Mouse (Mus musculus) lung, postnatal 0 days (tissue): ENCODE data around the gene Mob3b. TPM values are rescaled to one million over a fixed set of nuclear protein-coding genes. Genes with fewer than 3 reads are reported as not detected.
A peak's percentile ranks its signal among the peaks of the same experiment; 100 is the strongest.

ENCODE experiments used
- ATAC-seq: fragments of 200-750 bp; cut with Nextera tagmentation; 2 replicates; pipeline ENCODE4 v1.8.0; 2017; ENCODE audit warnings: moderate library complexity
- DNase-seq: peaks from one replicate; pipeline ENCODE4 v3.0.0-alpha.2; 2016; ENCODE audit warnings: low spot score
- H3K27ac ChIP-seq: fragments of 300-500 bp; sonication (generic); 2 replicates; pipeline ENCODE4 v1.5.1; 2014; ENCODE audit warnings: antibody characterized with exemption, mild to moderate bottlenecking, low read length, mixed read lengths
- H3K27me3 ChIP-seq: fragments of 300-500 bp; sonication (generic); replicated peaks from 2 replicates; pipeline ENCODE4 v1.6.1; 2014; ENCODE audit warnings: low read length, mixed read lengths; ENCODE audit not compliant: insufficient read depth
- H3K36me3 ChIP-seq: fragments of 300-500 bp; sonication (generic); 2 replicates; pipeline ENCODE4 v1.6.1; 2014; ENCODE audit warnings: low read length, mixed read lengths; ENCODE audit not compliant: insufficient read depth
- H3K4me1 ChIP-seq: fragments of 300-500 bp; sonication (generic); 2 replicates; pipeline ENCODE4 v1.6.1; 2014; ENCODE audit warnings: antibody characterized with exemption, low read depth, low read length, mixed read lengths; ENCODE audit not compliant: insufficient read depth
- H3K4me2 ChIP-seq: fragments of 300-500 bp; sonication (generic); replicated peaks from 2 replicates; pipeline ENCODE4 v1.6.1; 2014; ENCODE audit warnings: low read depth, mild to moderate bottlenecking, low read length, moderate library complexity, mixed read lengths
- H3K4me3 ChIP-seq: fragments of 300-500 bp; sonication (generic); 2 replicates; pipeline ENCODE4 v1.5.1; 2014; ENCODE audit warnings: low read depth, low read length
- H3K9ac ChIP-seq: fragments of 300-500 bp; sonication (generic); replicated peaks from 2 replicates; pipeline ENCODE4 v1.6.1; 2014; ENCODE audit warnings: low read depth, mild to moderate bottlenecking
- H3K9me3 ChIP-seq: fragments of 300-500 bp; sonication (generic); 2 replicates; pipeline ENCODE4 v1.6.1; 2016; ENCODE audit warnings: low read length, mixed read lengths
- CTCF ChIP-seq: IDR thresholded peaks from 2 replicates; pipeline ENCODE4 v1.5.1; 2016; ENCODE audit warnings: antibody characterized with exemption, mild to moderate bottlenecking
- EP300 ChIP-seq: IDR thresholded peaks from 2 replicates; pipeline ENCODE4 v1.6.1; 2016; ENCODE audit warnings: antibody characterized with exemption, mild to moderate bottlenecking, control low read depth
- WGBS: fragments of 180-500 bp; shearing (Covaris S2); extraction: QIAGEN DNeasy Blood & Tissue Kit; methylation state at CpG from one replicate; pipeline ENCODE4 v1.1.7; 2014; 5-methylcytosine and 5-hydroxymethylcytosine counted together
- polyA plus RNA-seq: library from polyadenylated mRNA; unstranded; fragments of >200 nt; fragmentation: Nextera tagmentation; extraction: Ambion mirVana; gene quantifications from 2 replicates; pipeline ENCODE4 v1.2.1, GENCODE M21; 2015

Mob3b gene
- polyA plus RNA-seq, 1 experiment from 2014 or later: 14.7 TPM

GRCm38 (mm10) chr4:35167855-35168254 lies 10.6 kb upstream of the Mob3b start:
- 73% methylated on average over 5 of the region's 5 CpGs for WGBS
- no peak for TF ChIP-seq CTCF
- Histone ChIP-seq H3K36me3 (no peaks in the 10 kb centered on the region), H3K4me3 (no peak overlapping the region), H3K4me2 (no peak overlapping the region), H3K4me1 (peaks cover 9% of the 10 kb centered on the region; the same call in 1 of the 2 replicates), H3K27ac (no peak overlapping the region), H3K9me3 (no peaks in the 10 kb centered on the region), H3K9ac (no peak overlapping the region), H3K27me3 (no peaks in the 10 kb centered on the region)
- ATAC-seq (no peak), DNase-seq (no peak)

- H3K27me3 ChIP-seq: no peaks in the 10 kb centered on the region
- H3K36me3 ChIP-seq: no peaks in the 10 kb centered on the region
- no peaks in the 10 kb centered on the region for H3K9me3 ChIP-seq
- WGBS: 56% methylated on average over 3 of the region's 3 CpGs
- no peak overlapping the region for H3K4me2 ChIP-seq
- TF ChIP-seq EP300 (0 out of 2 replicates have a peak, but pooled peaks have one; percentile 25), CTCF (no peak)
- peaks cover 9% of the 10 kb centered on the region; the same call in 1 of the 2 replicates for H3K4me1 ChIP-seq
- peak; percentile 65 for ATAC-seq
- peak overlapping the region; percentile 70; the same call in 1 of the 2 replicates for H3K27ac ChIP-seq
- H3K9ac ChIP-seq: no peak overlapping the region
- H3K4me3 ChIP-seq: no peak overlapping the region
- peak; percentile 71 for DNase-seq
These were observed 8.7 kb upstream of the Mob3b start for GRCm38 (mm10) chr4:35165947-35166346.

GRCm38 (mm10) chr4:35165275-35165674 lies 8.0 kb upstream of the Mob3b start:
- Histone ChIP-seq H3K36me3 (no peaks in the 10 kb centered on the region), H3K4me1 (peaks cover 8% of the 10 kb centered on the region; the same call in 1 of the 2 replicates), H3K27me3 (no peaks in the 10 kb centered on the region), H3K4me3 (no peak overlapping the region), H3K27ac (peak overlapping the region; percentile 70), H3K9me3 (no peaks in the 10 kb centered on the region), H3K9ac (no peak overlapping the region), H3K4me2 (no peak overlapping the region)
- TF ChIP-seq CTCF (no peak), EP300 (peak; percentile 88)
- WGBS: 45% methylated on average over 2 of the region's 2 CpGs
- ATAC-seq (peak; percentile 90), DNase-seq (peak; percentile 92)

- no peaks in the 10 kb centered on the region for H3K27me3 ChIP-seq
- no peaks in the 10 kb centered on the region for H3K9me3 ChIP-seq
- H3K36me3 ChIP-seq: no peaks in the 10 kb centered on the region
- no peak overlapping the region for H3K9ac ChIP-seq
- no peak for DNase-seq
- H3K4me3 ChIP-seq: no peak overlapping the region
- WGBS: 58% methylated on average over 11 of the region's 11 CpGs
- no peaks in the 10 kb centered on the region for H3K4me1 ChIP-seq
- no peak for ATAC-seq
- H3K4me2 ChIP-seq: no peak overlapping the region
- no peak overlapping the region for H3K27ac ChIP-seq
- no peak for TF ChIP-seq CTCF
- TF ChIP-seq EP300: no peak
These were observed 531 bp upstream of the Mob3b start for GRCm38 (mm10) chr4:35157815-35158214.

GRCm38 (mm10) chr4:35156149-35156611 lies 1.1 kb downstream of the Mob3b start:
- no peaks in the 10 kb centered on the region for H3K9me3 ChIP-seq
- ATAC-seq (peak; percentile 55), DNase-seq (peak; percentile 65)
- H3K36me3 ChIP-seq: no peaks in the 10 kb centered on the region
- TF ChIP-seq EP300: no peak
- TF ChIP-seq CTCF: no peak
- peak overlapping the region; percentile 64 for H3K4me3 ChIP-seq
- peak overlapping the region; percentile 54 for H3K27ac ChIP-seq
- 0% methylated on average over 26 of the region's 26 CpGs for whole genome bisulfite sequencing
- peak overlapping the region; percentile 41 for H3K9ac ChIP-seq
- H3K4me2 ChIP-seq: peak overlapping the region; percentile 85
- H3K27me3 ChIP-seq: no peaks in the 10 kb centered on the region
- no peaks in the 10 kb centered on the region for H3K4me1 ChIP-seq

GRCm38 (mm10) chr4:35155132-35155922 lies 2.0 kb downstream of the Mob3b start:
- TF ChIP-seq EP300: no peak
- TF ChIP-seq CTCF: peak; percentile 61
- Histone ChIP-seq H3K4me3 (peak overlapping the region; percentile 64), H3K27ac (peak overlapping the region; percentile 54), H3K4me1 (no peaks in the 10 kb centered on the region), H3K9ac (peak overlapping the region; percentile 41), H3K36me3 (no peaks in the 10 kb centered on the region), H3K9me3 (no peaks in the 10 kb centered on the region), H3K27me3 (no peaks in the 10 kb centered on the region), H3K4me2 (peak overlapping the region; percentile 85)
- 16% methylated on average over 20 of the region's 20 CpGs for whole genome bisulfite sequencing
- peak; percentile 83 for DNase-seq
- peak; percentile 68 for ATAC-seq
